Mouse (Mus musculus) G1E (cell line): Measurements from ENCODE around the gene Mtx1. TPM values are rescaled to one million over a fixed set of nuclear protein-coding genes. Genes with fewer than 3 reads are reported as not detected.

ENCODE experiments used
- ATAC-seq: 2 replicates; pipeline ENCODE4 v1.8.0; 2016; ENCODE audit warnings: mild to moderate bottlenecking; ENCODE audit not compliant: insufficient number of reproducible peaks, poor library complexity, low FRiP score, severe bottlenecking; ENCODE audit errors: extremely low read depth
- DNase-seq: peaks from one replicate; pipeline ENCODE4 v3.0.0; 2012; ENCODE audit warnings: low spot score
- H3K27me3 ChIP-seq: 2 replicates; pipeline ENCODE4 v1.6.1; 2012; ENCODE audit warnings: mild to moderate bottlenecking, low read length, inconsistent platforms; ENCODE audit not compliant: insufficient read depth
- H3K36me3 ChIP-seq: replicated peaks from 2 replicates; pipeline ENCODE3; 2012; ENCODE audit warnings: mild to moderate bottlenecking, inconsistent platforms
- H3K4me1 ChIP-seq: 2 replicates; pipeline ENCODE4 v1.6.1; 2012; ENCODE audit warnings: low read depth, low read length, inconsistent platforms, mixed read lengths; ENCODE audit not compliant: insufficient read depth
- H3K4me3 ChIP-seq: 2 replicates; pipeline ENCODE4 v1.5.1; 2012; ENCODE audit warnings: low read depth, mild to moderate bottlenecking, inconsistent platforms, low read length, moderate library complexity, mixed read lengths
- H3K9me3 ChIP-seq: replicated peaks from 2 replicates; pipeline ENCODE4 v1.6.1; 2012; ENCODE audit warnings: inconsistent platforms
- CTCF ChIP-seq: IDR thresholded peaks from 2 replicates; pipeline ENCODE4 v1.5.1; 2012; ENCODE audit warnings: low read depth, low read length, inconsistent platforms, mixed read lengths
- GATA1 ChIP-seq: IDR thresholded peaks from 2 replicates; pipeline ENCODE4 v1.6.1; 2012; ENCODE audit warnings: borderline replicate concordance, low read length, inconsistent platforms, mixed read lengths
- GATA2 ChIP-seq: IDR thresholded peaks from 2 replicates; pipeline ENCODE4 v1.6.1; 2012; ENCODE audit warnings: low read depth, low read length, inconsistent platforms, borderline replicate concordance
- POLR2AphosphoS5 ChIP-seq: IDR thresholded peaks from 2 replicates; pipeline ENCODE4 v1.6.1; 2012; ENCODE audit warnings: low read depth, low read length, inconsistent platforms; ENCODE audit not compliant: insufficient replicate concordance
- TAL1 ChIP-seq: conservative IDR thresholded peaks from 2 replicates; pipeline ENCODE4 v1.6.1; 2012; ENCODE audit warnings: low read depth, low read length, inconsistent platforms, mixed read lengths
- polyA plus RNA-seq: library from polyadenylated mRNA; stranded (reverse); fragments of >175 nt; gene quantifications from 2 replicates; pipeline ENCODE4 v1.2.3, GENCODE M21; 2012
- total RNA-seq, 2 experiments: library from RNA; stranded (forward) in 1 of 2; stranded (reverse) in 1 of 2; fragments of 200-1000 nt in 1 of 2; fragments of >200 nt in 1 of 2; fragmentation: Nextera tagmentation in 1 of 2; gene quantifications; 2 replicates each; pipeline ENCODE4 v1.2.3; 2014 to 2017

Mtx1 gene
- total and polyA plus RNA-seq, 3 experiments: 42.6 to 311 (median 82.5) TPM

DNA sequence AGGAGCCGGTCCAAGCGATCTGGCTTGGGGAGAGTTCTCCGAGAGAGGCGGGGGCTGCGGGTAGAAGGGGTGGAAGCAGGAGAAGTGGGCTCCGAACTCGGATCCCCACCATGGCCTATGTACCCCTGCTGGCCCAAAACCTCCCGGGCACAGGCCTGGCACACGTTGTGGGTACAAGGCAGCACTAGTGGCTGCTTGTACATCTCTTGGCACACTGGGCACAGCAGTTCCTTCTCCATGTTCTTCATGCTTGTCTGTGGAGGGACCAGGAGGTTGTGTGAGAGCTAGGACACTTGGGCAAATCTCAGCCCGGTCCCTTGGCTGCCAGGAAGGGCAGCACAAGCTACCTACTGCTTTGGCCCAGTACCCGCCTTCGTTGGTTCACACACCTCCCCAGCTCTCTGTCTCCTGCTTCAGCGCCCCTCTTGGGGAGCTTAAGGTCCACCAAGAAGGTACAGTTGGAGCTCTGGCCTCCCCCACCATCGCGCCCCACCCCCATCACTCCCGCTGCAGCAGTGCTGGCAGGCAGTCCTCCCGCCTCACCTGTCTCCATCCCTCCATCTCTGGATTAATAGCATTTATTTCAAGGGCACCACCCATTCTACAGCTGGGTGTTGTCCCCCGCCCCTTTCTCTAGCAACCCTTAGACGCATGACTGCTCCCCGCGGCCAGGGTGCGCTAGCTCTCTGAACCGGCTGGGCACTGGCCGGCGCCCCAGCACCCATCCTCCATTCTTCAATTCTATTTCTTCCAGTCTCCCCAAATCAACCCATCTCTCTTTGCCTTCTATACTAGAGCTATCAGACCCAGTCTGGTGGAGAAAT, 17.5 kb upstream of the Mtx1 start:
- no peak for ATAC-seq

DNA sequence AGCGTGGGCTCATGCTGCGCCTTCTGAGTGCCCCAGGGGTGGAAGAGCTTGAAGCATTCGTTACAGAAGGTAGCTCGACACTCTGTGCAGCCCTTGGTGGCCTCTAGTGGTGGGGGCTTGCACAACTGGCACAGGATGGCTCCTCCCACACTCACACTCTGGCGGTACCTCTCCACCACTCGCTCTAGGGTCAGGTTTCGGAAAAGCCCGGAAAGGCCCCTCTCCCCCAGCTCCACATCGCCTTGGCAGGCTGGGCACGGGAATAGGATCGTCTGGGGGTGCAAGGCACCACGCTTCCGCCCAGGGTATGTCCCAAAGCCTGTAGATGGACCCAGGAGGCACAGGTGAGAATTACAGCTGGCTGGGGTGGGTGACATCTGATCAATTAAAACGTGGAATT, 16.7 kb upstream of the Mtx1 start:
- Histone ChIP-seq H3K4me3 (no peak overlapping the region; the same call in 1 of the 2 replicates), H3K9me3 (no peaks in the 10 kb centered on the region), H3K27me3 (peaks cover 37% of the 10 kb centered on the region), H3K36me3 (peaks cover 15% of the 10 kb centered on the region), H3K4me1 (peaks cover 51% of the 10 kb centered on the region)
- DNase-seq: no peak
- no peak for ATAC-seq
- TF ChIP-seq TAL1: no peak
- 0 out of 2 replicates have a peak, but pooled peaks have one; percentile 7 for TF ChIP-seq CTCF

More for the DNA sequence above, 17.5 kb upstream of the Mtx1 start:
- DNase-seq: no peak
- Histone ChIP-seq H3K36me3 (peaks cover 21% of the 10 kb centered on the region), H3K4me3 (0 out of 2 replicates have a peak overlapping the region, but pooled peaks have one; percentile 18), H3K9me3 (no peaks in the 10 kb centered on the region), H3K4me1 (peaks cover 48% of the 10 kb centered on the region), H3K27me3 (peaks cover 29% of the 10 kb centered on the region)
- no peak for TF ChIP-seq GATA1
- no peak for TF ChIP-seq GATA2

DNA sequence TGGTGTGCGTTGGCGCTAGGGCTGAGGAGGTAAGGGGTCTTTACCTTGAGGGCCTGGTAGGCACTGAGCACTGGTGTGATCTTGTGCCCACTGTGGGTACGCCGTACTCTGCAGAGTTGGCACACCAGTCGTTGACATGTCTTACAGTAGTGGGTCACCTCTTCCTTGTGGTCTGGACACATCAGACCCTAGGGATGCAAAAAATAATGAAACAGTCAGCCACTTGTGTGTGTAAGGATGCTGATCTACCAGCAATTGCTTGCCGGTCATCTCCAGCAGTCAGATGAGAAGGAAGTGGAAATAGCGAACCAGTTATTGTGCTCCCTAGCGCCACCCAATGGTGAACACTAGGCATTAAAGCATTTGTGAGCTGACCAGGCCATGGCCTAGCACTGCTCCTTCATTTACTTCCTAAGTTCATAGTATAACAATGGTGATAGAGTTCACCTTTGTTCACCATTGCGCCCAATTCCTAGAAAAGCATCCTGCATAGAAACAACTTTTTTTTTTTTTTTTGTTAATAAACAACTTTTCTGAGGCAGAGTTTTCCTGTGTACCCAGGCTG, 15.5 kb upstream of the Mtx1 start:
- H3K36me3 ChIP-seq: peaks cover 3% of the 10 kb centered on the region
- DNase-seq: no peak

DNA sequence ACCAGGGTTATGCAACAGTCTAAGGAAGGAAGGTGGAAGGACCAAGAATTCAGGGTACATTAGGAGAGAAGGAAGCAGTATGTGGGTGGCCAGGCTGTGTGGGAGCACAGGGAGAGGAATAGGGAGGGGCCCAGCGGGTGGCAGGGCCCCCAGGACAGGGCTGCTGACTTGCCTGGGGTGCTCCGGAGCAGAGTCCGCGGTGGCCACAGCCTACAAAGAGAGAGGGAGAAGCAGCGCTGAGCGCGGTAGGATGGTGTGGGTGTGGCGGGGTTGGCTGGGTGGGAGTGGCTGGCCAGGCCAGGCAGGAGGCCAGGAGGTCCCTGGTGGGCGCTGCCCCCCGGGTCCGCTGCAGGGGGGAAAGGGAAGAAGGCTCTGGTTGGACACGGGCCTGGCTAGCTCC, 11.6 kb upstream of the Mtx1 start:
- Histone ChIP-seq H3K9me3 (no peaks in the 10 kb centered on the region), H3K36me3 (no peaks in the 10 kb centered on the region), H3K27me3 (peaks cover 74% of the 10 kb centered on the region), H3K4me3 (no peak overlapping the region), H3K4me1 (peaks cover 20% of the 10 kb centered on the region)
- DNase-seq (no peak), ATAC-seq (no peak)
- no peak for TF ChIP-seq CTCF
- TF ChIP-seq GATA1: no peak
- no peak for TF ChIP-seq POLR2AphosphoS5
- no peak for TF ChIP-seq TAL1
- TF ChIP-seq GATA2: no peak

More for the DNA sequence above, 15.5 kb upstream of the Mtx1 start:
- ATAC-seq: no peak
- Histone ChIP-seq H3K27me3 (peaks cover 49% of the 10 kb centered on the region), H3K9me3 (no peaks in the 10 kb centered on the region), H3K4me3 (no peak overlapping the region), H3K4me1 (peaks cover 49% of the 10 kb centered on the region)
- TF ChIP-seq CTCF: peak; percentile 68
- no peak for TF ChIP-seq TAL1

DNA sequence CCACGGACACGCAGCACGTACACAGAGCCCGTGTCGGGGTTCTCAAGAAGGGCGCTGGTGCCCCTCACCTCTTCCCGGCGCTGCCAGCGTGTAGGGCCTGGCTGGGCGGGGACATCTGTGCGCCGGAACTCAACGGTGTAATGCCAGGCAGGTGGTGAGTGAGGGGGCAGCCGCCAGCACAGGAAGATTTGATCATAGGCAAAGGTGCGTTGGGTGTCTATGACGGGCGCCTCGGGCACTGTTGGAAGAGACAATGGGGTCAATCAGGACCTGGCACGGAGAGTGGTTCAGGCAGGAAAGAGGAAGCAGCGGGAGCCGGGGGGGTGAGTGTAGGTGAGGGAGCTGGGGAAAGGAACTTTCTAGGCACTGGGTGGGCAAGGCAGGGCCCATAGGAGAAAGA, 10.8 kb upstream of the Mtx1 start:
- H3K9me3 ChIP-seq: no peaks in the 10 kb centered on the region
- DNase-seq (no peak), ATAC-seq (no peak)
- no peak overlapping the region for H3K4me3 ChIP-seq
- H3K4me1 ChIP-seq: peaks cover 25% of the 10 kb centered on the region
- no peaks in the 10 kb centered on the region for H3K36me3 ChIP-seq
- H3K27me3 ChIP-seq: peaks cover 80% of the 10 kb centered on the region
- TF ChIP-seq CTCF (no peak), POLR2AphosphoS5 (no peak), GATA1 (no peak), GATA2 (no peak), TAL1 (no peak)

DNA sequence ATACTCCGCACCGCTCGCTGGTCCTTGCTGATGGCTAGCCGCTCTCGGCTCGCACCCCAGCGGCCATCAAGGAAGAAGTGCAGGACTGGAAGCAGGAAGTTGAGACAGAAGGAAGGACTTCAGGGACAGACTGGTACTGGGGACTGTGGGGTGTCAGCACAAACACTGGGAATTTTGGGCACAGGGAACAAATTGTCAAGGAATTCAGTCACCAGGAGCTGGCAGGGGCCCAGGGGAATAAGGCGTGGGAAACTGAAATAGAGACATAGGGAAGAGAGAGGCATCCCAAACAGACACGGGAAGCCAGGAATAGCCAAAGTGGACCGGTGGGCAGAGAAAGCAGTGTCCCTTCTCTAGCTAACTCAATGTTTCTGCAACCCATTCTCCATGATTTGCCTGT, 9.6 kb upstream of the Mtx1 start:
- TF ChIP-seq GATA2 (no peak), CTCF (no peak), POLR2AphosphoS5 (no peak), TAL1 (no peak), GATA1 (no peak)
- no peak for DNase-seq
- no peak for ATAC-seq
- no peaks in the 10 kb centered on the region for H3K9me3 ChIP-seq
- peaks cover 29% of the 10 kb centered on the region for H3K4me1 ChIP-seq
- no peak overlapping the region for H3K4me3 ChIP-seq
- peaks cover 82% of the 10 kb centered on the region for H3K27me3 ChIP-seq
- H3K36me3 ChIP-seq: no peaks in the 10 kb centered on the region

DNA sequence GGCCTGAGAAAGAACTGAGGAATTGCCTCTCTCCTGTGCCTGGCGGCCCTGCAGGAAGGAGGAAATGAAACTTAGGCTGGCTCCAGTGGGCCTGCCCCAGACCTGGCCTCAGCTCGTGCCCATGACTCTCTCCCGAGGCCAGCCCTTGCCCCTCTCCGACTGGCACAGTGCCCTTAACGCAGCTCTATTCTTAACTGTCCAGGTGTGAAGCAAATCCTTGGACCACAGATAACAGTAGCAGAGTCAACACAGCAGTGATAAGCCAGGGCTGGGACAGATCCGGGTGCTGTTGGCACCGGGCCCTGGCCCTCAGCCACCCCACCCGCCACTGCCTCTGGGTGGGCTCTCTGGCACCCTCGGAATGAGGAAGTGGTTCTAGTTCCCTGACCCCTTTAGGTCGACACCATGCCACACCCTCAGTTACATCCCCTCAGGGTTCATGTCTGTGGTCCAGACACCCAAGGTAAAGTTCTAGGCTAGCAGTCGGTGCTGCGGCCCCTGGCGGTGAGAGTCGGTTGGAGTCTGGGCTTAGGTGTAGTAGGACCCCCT, 6.7 kb upstream of the Mtx1 start:
- Histone ChIP-seq H3K27me3 (peaks cover 97% of the 10 kb centered on the region), H3K4me1 (peaks cover 32% of the 10 kb centered on the region), H3K4me3 (no peak overlapping the region), H3K36me3 (no peaks in the 10 kb centered on the region), H3K9me3 (no peaks in the 10 kb centered on the region)
- TF ChIP-seq GATA2: no peak
- TF ChIP-seq TAL1: no peak
- TF ChIP-seq GATA1: no peak
- no peak for TF ChIP-seq CTCF
- TF ChIP-seq POLR2AphosphoS5: no peak
- DNase-seq (no peak), ATAC-seq (no peak)
